Mouse (Mus musculus): ENCODE results near the gene St3gal3. TPM values are rescaled to one million over a fixed set of nuclear protein-coding genes. Genes with fewer than 3 reads are reported as not detected.

The St3gal3 gene
- polyA plus RNA-seq, 1 experiment from 2014 or later = 9.3 TPM

- 93% methylated on average over 4 of the region's 4 CpGs for WGBS
Observed at GRCm38 (mm10) chr4:117979181-117979580, 155.5 kb downstream of the St3gal3 start.

GRCm38 (mm10) chr4:117978282-117978681 lies 156.4 kb downstream of the St3gal3 start:
- H3K4me3 ChIP-seq (replicated peaks; ENCODE audit: low read depth, low read length) = no peak overlapping the region
- WGBS = 94% methylated on average over 9 of the region's 9 CpGs
- H3K4me2 ChIP-seq (ENCODE audit: low read length) = no peak overlapping the region
- no peaks in the 10 kb centered on the region for H3K4me1 ChIP-seq (ENCODE audit: control insufficient read depth, insufficient read depth, low read length)
- no peak overlapping the region for H3K27ac ChIP-seq (replicated peaks; ENCODE audit: low read depth, low read length)
- H3K36me3 ChIP-seq (ENCODE audit: control insufficient read depth, insufficient read depth, low read length) = no peaks in the 10 kb centered on the region
- H3K9ac ChIP-seq (replicated peaks; ENCODE audit: low read length) = no peak overlapping the region
- no peaks in the 10 kb centered on the region for H3K9me3 ChIP-seq (ENCODE audit: control insufficient read depth, low read length)
- ATAC-seq (ENCODE audit: low FRiP score, low TSS enrichment) (no peak), DNase-seq (no peak)
- H3K27me3 ChIP-seq (ENCODE audit: control insufficient read depth, insufficient read depth, low read length) = no peaks in the 10 kb centered on the region

More at GRCm38 (mm10) chr4:117979181-117979580, 155.5 kb downstream of the St3gal3 start:
- Histone ChIP-seq H3K4me1 (ENCODE audit: control insufficient read depth, insufficient read depth, low read length) (no peaks in the 10 kb centered on the region), H3K27me3 (ENCODE audit: control insufficient read depth, insufficient read depth, low read length) (no peaks in the 10 kb centered on the region), H3K9ac (replicated peaks; ENCODE audit: low read length) (no peak overlapping the region), H3K4me3 (replicated peaks; ENCODE audit: low read depth, low read length) (no peak overlapping the region), H3K36me3 (ENCODE audit: control insufficient read depth, insufficient read depth, low read length) (no peaks in the 10 kb centered on the region), H3K4me2 (ENCODE audit: low read length) (no peak overlapping the region), H3K27ac (replicated peaks; ENCODE audit: low read depth, low read length) (no peak overlapping the region), H3K9me3 (ENCODE audit: control insufficient read depth, low read length) (no peaks in the 10 kb centered on the region)
- ATAC-seq (ENCODE audit: low FRiP score, low TSS enrichment) (no peak), DNase-seq (no peak)

- H3K9me3 ChIP-seq (ENCODE audit: control insufficient read depth, low read length) = no peaks in the 10 kb centered on the region
- ATAC-seq (ENCODE audit: low FRiP score, low TSS enrichment) (no peak), DNase-seq (no peak)
Observed at GRCm38 (mm10) chr4:117977841-117978240, 156.9 kb downstream of the St3gal3 start.

GRCm38 (mm10) chr4:117977371-117977770 lies 157.3 kb downstream of the St3gal3 start:
- no peak overlapping the region for H3K27ac ChIP-seq (replicated peaks; ENCODE audit: low read depth, low read length)
- H3K27me3 ChIP-seq (ENCODE audit: control insufficient read depth, insufficient read depth, low read length) = no peaks in the 10 kb centered on the region
- no peak overlapping the region for H3K9ac ChIP-seq (replicated peaks; ENCODE audit: low read length)
- WGBS = 90% methylated on average over 9 of the region's 9 CpGs
- H3K4me3 ChIP-seq (replicated peaks; ENCODE audit: low read depth, low read length) = no peak overlapping the region
- H3K4me2 ChIP-seq (ENCODE audit: low read length) = no peak overlapping the region
- DNase-seq (no peak), ATAC-seq (ENCODE audit: low FRiP score, low TSS enrichment) (no peak)
- no peaks in the 10 kb centered on the region for H3K9me3 ChIP-seq (ENCODE audit: control insufficient read depth, low read length)
- no peaks in the 10 kb centered on the region for H3K36me3 ChIP-seq (ENCODE audit: control insufficient read depth, insufficient read depth, low read length)
- H3K4me1 ChIP-seq (ENCODE audit: control insufficient read depth, insufficient read depth, low read length) = no peaks in the 10 kb centered on the region

More at GRCm38 (mm10) chr4:117977841-117978240, 156.9 kb downstream of the St3gal3 start:
- no peaks in the 10 kb centered on the region for H3K4me1 ChIP-seq (ENCODE audit: control insufficient read depth, insufficient read depth, low read length)
- H3K36me3 ChIP-seq (ENCODE audit: control insufficient read depth, insufficient read depth, low read length) = no peaks in the 10 kb centered on the region
- WGBS = 87% methylated on average over 11 of the region's 11 CpGs
- no peak overlapping the region for H3K27ac ChIP-seq (replicated peaks; ENCODE audit: low read depth, low read length)
- H3K4me3 ChIP-seq (replicated peaks; ENCODE audit: low read depth, low read length) = no peak overlapping the region
- H3K4me2 ChIP-seq (ENCODE audit: low read length) = no peak overlapping the region
- no peaks in the 10 kb centered on the region for H3K27me3 ChIP-seq (ENCODE audit: control insufficient read depth, insufficient read depth, low read length)
- no peak overlapping the region for H3K9ac ChIP-seq (replicated peaks; ENCODE audit: low read length)

- ATAC-seq (ENCODE audit: low FRiP score, low TSS enrichment) (no peak), DNase-seq (no peak)
- Histone ChIP-seq H3K36me3 (ENCODE audit: control insufficient read depth, insufficient read depth, low read length) (no peaks in the 10 kb centered on the region), H3K4me1 (ENCODE audit: control insufficient read depth, insufficient read depth, low read length) (no peaks in the 10 kb centered on the region), H3K4me2 (ENCODE audit: low read length) (no peak overlapping the region), H3K27ac (replicated peaks; ENCODE audit: low read depth, low read length) (no peak overlapping the region), H3K27me3 (ENCODE audit: control insufficient read depth, insufficient read depth, low read length) (no peaks in the 10 kb centered on the region), H3K9ac (replicated peaks; ENCODE audit: low read length) (no peak overlapping the region), H3K4me3 (replicated peaks; ENCODE audit: low read depth, low read length) (no peak overlapping the region), H3K9me3 (ENCODE audit: control insufficient read depth, low read length) (no peaks in the 10 kb centered on the region)
- WGBS = 97% methylated on average over 1 of the region's 1 CpGs
Observed at GRCm38 (mm10) chr4:117975820-117976219, 158.9 kb downstream of the St3gal3 start.

GRCm38 (mm10) chr4:117974719-117975118 lies 160.0 kb downstream of the St3gal3 start:
- Histone ChIP-seq H3K4me2 (ENCODE audit: low read length) (no peak overlapping the region), H3K27ac (replicated peaks; ENCODE audit: low read depth, low read length) (no peak overlapping the region), H3K4me3 (replicated peaks; ENCODE audit: low read depth, low read length) (no peak overlapping the region), H3K27me3 (ENCODE audit: control insufficient read depth, insufficient read depth, low read length) (no peaks in the 10 kb centered on the region), H3K4me1 (ENCODE audit: control insufficient read depth, insufficient read depth, low read length) (no peaks in the 10 kb centered on the region), H3K36me3 (ENCODE audit: control insufficient read depth, insufficient read depth, low read length) (no peaks in the 10 kb centered on the region), H3K9ac (replicated peaks; ENCODE audit: low read length) (no peak overlapping the region), H3K9me3 (ENCODE audit: control insufficient read depth, low read length) (no peaks in the 10 kb centered on the region)
- ATAC-seq (ENCODE audit: low FRiP score, low TSS enrichment) = no peak
- no peak for DNase-seq
- 78% methylated on average over 5 of the region's 5 CpGs for WGBS

GRCm38 (mm10) chr4:117972999-117973398 lies 161.7 kb downstream of the St3gal3 start:
- Histone ChIP-seq H3K9ac (replicated peaks; ENCODE audit: low read length) (no peak overlapping the region), H3K4me1 (ENCODE audit: control insufficient read depth, insufficient read depth, low read length) (no peaks in the 10 kb centered on the region), H3K36me3 (ENCODE audit: control insufficient read depth, insufficient read depth, low read length) (no peaks in the 10 kb centered on the region), H3K27ac (replicated peaks; ENCODE audit: low read depth, low read length) (no peak overlapping the region), H3K4me2 (ENCODE audit: low read length) (no peak overlapping the region), H3K27me3 (ENCODE audit: control insufficient read depth, insufficient read depth, low read length) (no peaks in the 10 kb centered on the region), H3K4me3 (replicated peaks; ENCODE audit: low read depth, low read length) (no peak overlapping the region), H3K9me3 (ENCODE audit: control insufficient read depth, low read length) (no peaks in the 10 kb centered on the region)
- DNase-seq (no peak), ATAC-seq (ENCODE audit: low FRiP score, low TSS enrichment) (no peak)
- whole genome bisulfite sequencing = 63% methylated on average over 10 of the region's 10 CpGs

GRCm38 (mm10) chr4:117964346-117965025 lies 170.2 kb downstream of the St3gal3 start:
- no peak for ATAC-seq (ENCODE audit: low FRiP score, low TSS enrichment)
- H3K9ac ChIP-seq (replicated peaks; ENCODE audit: low read length) = no peak overlapping the region
- no peaks in the 10 kb centered on the region; the same call in 1 of the 2 replicates for H3K36me3 ChIP-seq (ENCODE audit: control insufficient read depth, insufficient read depth, low read length)
- H3K4me1 ChIP-seq (ENCODE audit: control insufficient read depth, insufficient read depth, low read length) = no peaks in the 10 kb centered on the region
- H3K27ac ChIP-seq (replicated peaks; ENCODE audit: low read depth, low read length) = no peak overlapping the region
- no peak overlapping the region for H3K4me2 ChIP-seq (ENCODE audit: low read length)
- DNase-seq = no peak
- H3K9me3 ChIP-seq (ENCODE audit: control insufficient read depth, low read length) = no peaks in the 10 kb centered on the region
- H3K4me3 ChIP-seq (replicated peaks; ENCODE audit: low read depth, low read length) = no peak overlapping the region
- 85% methylated on average over 14 of the region's 14 CpGs for WGBS
- no peaks in the 10 kb centered on the region for H3K27me3 ChIP-seq (ENCODE audit: control insufficient read depth, insufficient read depth, low read length)

- DNase-seq = no peak
Observed at GRCm38 (mm10) chr4:117957492-117957891, 177.2 kb downstream of the St3gal3 start.

More at GRCm38 (mm10) chr4:117957492-117957891, 177.2 kb downstream of the St3gal3 start:
- Histone ChIP-seq H3K4me1 (ENCODE audit: control insufficient read depth, insufficient read depth, low read length) (no peaks in the 10 kb centered on the region), H3K9me3 (ENCODE audit: control insufficient read depth, low read length) (no peaks in the 10 kb centered on the region), H3K4me2 (ENCODE audit: low read length) (no peak overlapping the region), H3K4me3 (replicated peaks; ENCODE audit: low read depth, low read length) (no peak overlapping the region), H3K9ac (replicated peaks; ENCODE audit: low read length) (no peak overlapping the region), H3K27me3 (ENCODE audit: control insufficient read depth, insufficient read depth, low read length) (no peaks in the 10 kb centered on the region), H3K27ac (replicated peaks; ENCODE audit: low read depth, low read length) (no peak overlapping the region), H3K36me3 (ENCODE audit: control insufficient read depth, insufficient read depth, low read length) (peaks cover 12% of the 10 kb centered on the region; the same call in 1 of the 2 replicates)
- 64% methylated on average over 4 of the region's 4 CpGs for WGBS
- no peak for ATAC-seq (ENCODE audit: low FRiP score, low TSS enrichment)
